Mouse (Mus musculus) olfactory bulb, adult 2 months (tissue): ENCODE data around the gene As3mt. TPM values are rescaled to one million over a fixed set of nuclear protein-coding genes. Genes with fewer than 3 reads are reported as not detected.
A peak's percentile ranks its signal among the peaks of the same experiment; 100 is the strongest.

Experiments
- H3K27ac ChIP-seq: fragments of 200-500 bp; 2 replicates; pipeline ENCODE4 v1.5.1; 2012; ENCODE audit warnings: low read depth, low read length; ENCODE audit not compliant: insufficient read depth
- H3K4me1 ChIP-seq: fragments of 200-500 bp; 2 replicates; pipeline ENCODE4 v1.6.1; 2012; ENCODE audit warnings: low read length; ENCODE audit not compliant: control insufficient read depth, insufficient read depth
- H3K4me3 ChIP-seq: fragments of 200-500 bp; 2 replicates; pipeline ENCODE4 v1.5.1; 2012; ENCODE audit warnings: mild to moderate bottlenecking, low read depth, low read length, moderate library complexity; ENCODE audit not compliant: insufficient read depth
- CTCF ChIP-seq: fragments of 200-500 bp; IDR thresholded peaks from 2 replicates; pipeline ENCODE4 v1.5.1; 2012; ENCODE audit warnings: low read depth, mild to moderate bottlenecking, low read length, moderate library complexity; ENCODE audit not compliant: insufficient read depth
- POLR2A ChIP-seq: fragments of 200-500 bp; IDR thresholded peaks from 2 replicates; pipeline ENCODE4 v1.6.1; 2012; ENCODE audit warnings: mild to moderate bottlenecking, low read depth, low read length, moderate library complexity; ENCODE audit not compliant: insufficient read depth
- WGBS: fragments of 180-500 bp; shearing (Covaris S2); methylation state at CpG from one replicate; pipeline ENCODE4 v1.1.7; 2018; 5-methylcytosine and 5-hydroxymethylcytosine counted together
- polyA plus RNA-seq: library from polyadenylated mRNA; stranded (reverse); fragments of >200 nt; gene quantifications from 2 replicates; pipeline ENCODE4 v1.2.4, GENCODE M21; 2012; ENCODE audit warnings: low replicate concordance; ENCODE audit not compliant: missing spikeins, insufficient read depth, insufficient read length

The As3mt gene
- not detected in 2 replicates for polyA plus RNA-seq

DNA sequence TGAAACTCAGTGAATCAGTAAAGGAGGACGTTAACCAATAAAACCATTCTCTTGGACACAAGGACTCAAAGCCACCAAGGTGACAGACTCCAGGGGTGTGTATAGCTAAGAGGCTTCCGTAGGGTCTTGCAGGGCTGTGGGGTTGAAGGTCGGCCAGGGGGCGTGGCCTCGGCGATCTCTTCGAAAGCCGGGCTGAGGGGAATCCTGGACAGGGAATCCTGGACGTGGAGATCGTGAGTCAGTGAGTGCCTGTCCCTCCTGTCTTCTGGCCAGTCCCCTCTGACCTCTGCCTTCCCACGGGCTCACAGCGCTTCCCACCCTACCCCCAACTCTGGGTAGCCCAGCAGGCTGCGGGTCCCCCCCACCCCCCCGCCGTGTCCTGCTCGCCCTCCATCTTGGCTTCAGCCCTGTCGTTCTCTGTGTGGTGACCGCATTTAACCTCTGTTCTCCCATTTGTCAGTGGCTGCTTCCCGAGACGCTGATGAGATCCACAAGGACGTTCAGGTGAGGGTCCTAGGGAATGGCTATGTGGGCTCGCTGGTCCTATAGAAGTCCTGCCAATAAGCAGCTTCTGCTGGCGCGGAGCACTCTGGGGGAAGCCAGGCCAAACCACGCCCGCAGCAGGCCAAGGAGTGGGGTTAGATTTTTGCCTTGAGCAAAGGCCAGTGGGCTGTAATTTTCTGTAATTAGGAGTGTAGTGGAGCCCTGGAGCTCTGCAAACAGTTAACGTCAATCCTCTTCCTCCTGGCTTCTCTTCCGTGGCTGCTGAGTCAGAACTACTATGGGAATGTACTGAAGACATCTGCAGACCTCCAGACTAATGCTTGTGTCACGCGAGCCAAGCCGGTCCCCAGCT, at the start of gene As3mt:
TSS of gene As3mt (plus strand) at position 163 of the 856 bp plus-strand sequence.
- 6% methylated on average over 31 of the region's 31 CpGs for WGBS
- no peak within 1 kb of the TSS for H3K27ac ChIP-seq
- TF ChIP-seq POLR2A (no peak), CTCF (no peak)
- peaks cover 11% of the 10 kb centered on the region for H3K4me1 ChIP-seq
- peak within 1 kb of the TSS; percentile 46 for H3K4me3 ChIP-seq

DNA sequence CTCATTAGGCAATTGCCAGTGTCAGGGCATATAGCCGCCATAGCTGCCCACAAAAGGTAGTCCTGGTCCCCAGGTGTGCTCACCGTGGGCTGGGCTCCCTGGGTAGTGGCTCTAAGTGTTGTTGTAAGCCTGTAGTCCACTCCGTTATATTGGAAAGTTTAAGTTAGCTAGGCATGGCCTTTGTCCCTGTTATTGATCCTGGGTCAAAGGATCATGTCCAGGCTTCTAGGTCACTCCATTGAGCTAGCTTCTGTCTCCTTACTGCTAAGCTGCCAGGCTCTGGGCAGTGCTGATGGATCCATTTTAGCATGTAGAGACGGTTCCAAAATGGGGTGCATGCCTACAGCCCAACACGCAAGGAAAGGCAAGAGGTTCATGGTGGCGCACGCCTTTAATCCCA, 48.9 kb upstream of the As3mt start:
- H3K4me1 ChIP-seq = peaks cover 6% of the 10 kb centered on the region; the same call in 1 of the 2 replicates
- H3K4me3 ChIP-seq = no peak overlapping the region
- TF ChIP-seq CTCF (no peak), POLR2A (no peak)
- 98% methylated on average over 7 of the region's 7 CpGs for WGBS
- no peak overlapping the region for H3K27ac ChIP-seq

DNA sequence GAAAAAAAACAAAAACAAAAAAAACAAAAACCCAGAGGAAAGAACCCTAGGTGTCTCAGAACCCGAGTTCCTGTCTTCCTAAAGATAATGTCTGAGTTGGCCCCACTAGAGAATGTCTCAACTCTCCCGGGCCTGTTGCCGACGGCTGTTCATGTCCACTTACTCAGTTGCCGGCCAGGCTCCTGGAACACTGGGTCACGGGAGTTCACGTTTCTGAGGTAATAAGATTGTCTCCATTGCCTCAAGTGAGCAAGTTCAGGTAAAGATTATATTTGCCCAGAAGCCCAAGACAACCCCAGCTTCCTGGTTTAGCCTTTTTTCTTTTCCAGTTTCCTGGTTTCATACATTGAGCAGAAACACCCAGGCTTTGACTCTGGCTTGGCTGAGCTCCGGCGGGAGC, 48.4 kb upstream of the As3mt start:
- 83% methylated on average over 9 of the region's 9 CpGs for WGBS

GRCm38 (mm10) chr19:46661511-46661910, 45.7 kb upstream of the As3mt start:
- WGBS = 64% methylated on average over 4 of the region's 4 CpGs
- TF ChIP-seq POLR2A (no peak), CTCF (no peak)

More for the DNA sequence above, 48.4 kb upstream of the As3mt start:
- H3K4me3 ChIP-seq = no peak overlapping the region
- no peak overlapping the region for H3K27ac ChIP-seq
- H3K4me1 ChIP-seq = peaks cover 6% of the 10 kb centered on the region; the same call in 1 of the 2 replicates
- no peak for TF ChIP-seq CTCF
- TF ChIP-seq POLR2A = no peak

GRCm38 (mm10) chr19:46662214-46662613, 45.0 kb upstream of the As3mt start:
- Histone ChIP-seq H3K4me3 (no peak overlapping the region), H3K4me1 (peaks cover 10% of the 10 kb centered on the region), H3K27ac (no peak overlapping the region)
- 88% methylated on average over 8 of the region's 8 CpGs for WGBS
- TF ChIP-seq POLR2A (no peak), CTCF (no peak)

More at GRCm38 (mm10) chr19:46661511-46661910, 45.7 kb upstream of the As3mt start:
- Histone ChIP-seq H3K4me1 (peaks cover 10% of the 10 kb centered on the region), H3K4me3 (no peak overlapping the region), H3K27ac (no peak overlapping the region)

GRCm38 (mm10) chr19:46662784-46663183, 44.5 kb upstream of the As3mt start:
- Histone ChIP-seq H3K4me1 (peaks cover 10% of the 10 kb centered on the region), H3K4me3 (no peak overlapping the region), H3K27ac (no peak overlapping the region)
- WGBS = 87% methylated on average over 6 of the region's 6 CpGs
- TF ChIP-seq POLR2A = no peak
- TF ChIP-seq CTCF = no peak

- peaks cover 10% of the 10 kb centered on the region for H3K4me1 ChIP-seq
- H3K4me3 ChIP-seq = no peak overlapping the region
- H3K27ac ChIP-seq = no peak overlapping the region
- WGBS = 29% methylated on average over 7 of the region's 7 CpGs
- TF ChIP-seq CTCF (no peak), POLR2A (no peak)
These were observed 41.8 kb upstream of the As3mt start for GRCm38 (mm10) chr19:46665474-46665873.

DNA sequence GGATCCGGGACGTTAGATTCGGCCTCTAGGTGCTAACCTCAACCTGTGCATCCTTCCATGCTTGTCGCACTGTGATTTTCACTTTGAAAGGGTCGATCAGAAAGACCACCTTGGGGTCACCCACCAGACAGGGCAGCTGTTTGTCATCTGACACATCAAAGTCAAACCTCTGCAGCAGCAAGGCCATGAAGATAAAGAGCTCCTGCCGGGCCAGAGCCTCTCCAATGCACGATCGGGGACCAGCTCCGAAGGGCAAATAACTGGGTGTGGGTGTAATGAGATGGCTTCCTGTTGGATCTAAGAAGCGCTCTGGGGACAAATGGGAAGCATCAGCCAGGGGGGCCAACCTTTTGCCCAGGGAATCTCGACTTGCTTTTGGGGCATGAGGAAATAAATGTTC, 40.0 kb upstream of the As3mt start:
- Histone ChIP-seq H3K4me1 (peaks cover 4% of the 10 kb centered on the region), H3K27ac (no peak overlapping the region), H3K4me3 (no peak overlapping the region)
- TF ChIP-seq POLR2A = no peak
- no peak for TF ChIP-seq CTCF
- WGBS = 74% methylated on average over 11 of the region's 11 CpGs

DNA sequence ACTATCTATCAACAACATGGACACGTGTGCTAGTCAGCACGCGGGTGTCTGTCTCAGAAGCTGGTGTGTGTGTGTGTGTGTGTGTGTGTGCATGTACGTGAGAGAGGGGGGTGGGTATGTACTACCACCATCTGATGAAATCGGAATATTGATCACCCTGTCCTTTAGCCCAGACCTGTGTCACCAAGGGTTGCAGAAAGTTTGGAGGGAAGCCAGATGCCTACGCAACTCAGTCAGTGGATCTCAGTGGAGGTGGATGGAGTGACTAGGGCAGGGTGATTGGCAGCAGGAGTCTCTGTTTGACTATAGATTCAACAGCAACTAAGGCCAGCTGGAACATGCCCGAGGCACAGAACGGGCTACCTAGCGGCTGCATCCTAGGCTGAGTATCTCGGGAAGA, 39.0 kb upstream of the As3mt start:
- Histone ChIP-seq H3K27ac (no peak overlapping the region), H3K4me1 (peaks cover 4% of the 10 kb centered on the region), H3K4me3 (no peak overlapping the region)
- TF ChIP-seq CTCF (no peak), POLR2A (no peak)
- WGBS = 90% methylated on average over 10 of the region's 10 CpGs
